Comparison of ENCODE assay signal across 19 mouse cellular contexts in genomic region chr11:36997668-36998067, GRCm38 (mm10).
"Had no signal": no experiment of that assay in that cellular context is flagged by ENCODE, and none has a peak within 500 bp of the region (broad histone marks: within the 10 kb centered on the region; RNA-seq: fewer than 3 reads in every experiment).

No protein-coding gene starts in this region.

- DNase-seq: kidney, adult 9 months; left cerebral cortex, postnatal 4 days; liver, postnatal 0 days; lung, embryonic 14.5 days; retina, postnatal 1 day; thymus, adult 18-20 months; thymus, postnatal 36 days had no signal

- H3K4me3 ChIP-seq: limb, embryonic 12.5 days; limb, embryonic 15.5 days; midbrain, embryonic 10.5 days; midbrain, embryonic 13.5 days; myocyte; neural tube, embryonic 13.5 days had no signal

- H3K36me3 ChIP-seq: limb, embryonic 12.5 days; limb, embryonic 15.5 days; midbrain, embryonic 10.5 days; midbrain, embryonic 13.5 days; neural tube, embryonic 13.5 days had no signal

- H3K9ac ChIP-seq: limb, embryonic 12.5 days; limb, embryonic 15.5 days; liver, embryonic 14.5 days; liver, postnatal 0 days; lung, embryonic 14.5 days; midbrain, embryonic 13.5 days; neural tube, embryonic 13.5 days had no signal

- H3K27me3 ChIP-seq: limb, embryonic 12.5 days; limb, embryonic 15.5 days; midbrain, embryonic 13.5 days; neural tube, embryonic 13.5 days had no signal

- H3K4me1 ChIP-seq: limb, embryonic 12.5 days; limb, embryonic 15.5 days; midbrain, embryonic 13.5 days; neural tube, embryonic 13.5 days had no signal

- ATAC-seq: intestine, postnatal 0 days; liver, postnatal 0 days; lung, postnatal 0 days; midbrain, embryonic 13.5 days; midbrain, embryonic 16.5 days had no signal

- H3K27ac ChIP-seq: limb, embryonic 12.5 days; limb, embryonic 15.5 days; liver, embryonic 14.5 days; macrophage; midbrain, embryonic 10.5 days; midbrain, embryonic 13.5 days; neural tube, embryonic 13.5 days had no signal

- H3K4me2 ChIP-seq: limb, embryonic 12.5 days; limb, embryonic 15.5 days; liver, embryonic 11.5 days; lung, embryonic 14.5 days; midbrain, embryonic 13.5 days; neural tube, embryonic 13.5 days had no signal

- H3K9me3 ChIP-seq: limb, embryonic 12.5 days; limb, embryonic 15.5 days; midbrain, embryonic 10.5 days; midbrain, embryonic 13.5 days; neural tube, embryonic 13.5 days had no signal
